Comparison of ENCODE assay signal across 14 mouse cellular contexts in the genomic region with DNA sequence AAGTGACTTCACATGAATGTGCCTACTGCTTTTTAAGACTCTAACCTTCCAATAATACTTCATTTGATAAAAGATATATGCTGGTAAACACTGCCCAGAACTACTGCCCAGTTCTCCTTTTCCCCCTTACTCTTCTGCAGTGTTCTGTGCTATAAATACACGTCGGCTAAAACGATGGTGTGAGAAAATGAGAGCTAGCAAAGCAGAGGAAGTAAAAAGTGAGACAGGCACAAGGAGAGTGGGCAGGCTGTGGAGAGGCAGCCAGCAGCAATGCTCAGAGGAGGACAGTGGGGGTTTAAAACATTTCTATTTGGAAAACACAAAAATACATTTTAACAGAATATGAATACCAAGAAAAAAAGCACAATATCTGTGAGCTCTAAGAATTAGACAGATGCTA. TPM values are rescaled to one million over a fixed set of nuclear protein-coding genes. Genes with fewer than 3 reads are reported as not detected.
A peak's percentile ranks its signal among the peaks of the same experiment; 100 is the strongest.
DNase-seq lines count a peak whose midpoint lies in the region; ATAC-seq and TF ChIP-seq lines count a peak whose summit lies in the region.
"Had no signal": no experiment of that assay in that cellular context is flagged by ENCODE, and none has a peak within 500 bp of the region (broad histone marks: within the 10 kb centered on the region; RNA-seq: fewer than 3 reads in every experiment).

No protein-coding gene starts in this region.

- TF ChIP-seq POLR2A in spleen, adult 2 months (IDR thresholded peaks at IDR 0.05; ENCODE audit: low read depth, low read length): peak; percentile 47; the same call in 1 of the 2 replicates

- peaks cover 9 to 22% of the 10 kb centered on the region in 2 experiments for H3K4me1 ChIP-seq in heart, embryonic 14.5 days (ENCODE audit: control insufficient read depth in 2 of 2, insufficient read depth in 2 of 2, low read length in 2 of 2)
- H3K4me1 ChIP-seq in spleen, adult 2 months (ENCODE audit: control insufficient read depth, insufficient read depth, insufficient read length): peaks cover 34% of the 10 kb centered on the region; the same call in 1 of the 2 replicates
- H3K4me1 ChIP-seq in heart, postnatal 0 days (ENCODE audit: control insufficient read depth, insufficient read depth): peaks cover 26% of the 10 kb centered on the region
- H3K4me1 ChIP-seq: limb, embryonic 15.5 days had no signal

- no peaks in the 10 kb centered on the region for H3K27me3 ChIP-seq in heart, embryonic 14.5 days (ENCODE audit: control insufficient read depth, insufficient read depth, low read length)
- no peaks in the 10 kb centered on the region for H3K27me3 ChIP-seq in spleen, adult 2 months (ENCODE audit: control insufficient read depth, insufficient read depth, low read length)
- H3K27me3 ChIP-seq in heart, postnatal 0 days (ENCODE audit: control insufficient read depth, insufficient read depth, low read length): no peaks in the 10 kb centered on the region
- H3K27me3 ChIP-seq: limb, embryonic 15.5 days; Patski had no signal

- H3K4me2 ChIP-seq in heart, embryonic 14.5 days (ENCODE audit: low read length): peak overlapping the region; percentile 2; the same call in 1 of the 2 replicates
- H3K4me2 ChIP-seq in heart, postnatal 0 days (ENCODE audit: low read depth, low read length): peak overlapping the region; percentile 5; the same call in 1 of the 2 replicates
- H3K4me2 ChIP-seq: limb, embryonic 15.5 days had no signal

- 36% methylated on average over 3 of the region's 3 CpGs for WGBS in heart, embryonic 14.5 days
- 10% methylated on average over 3 of the region's 3 CpGs for WGBS in spleen, adult 2 months
- 15% methylated on average over 3 of the region's 3 CpGs for WGBS in heart, postnatal 0 days

- H3K4me3 ChIP-seq in heart, embryonic 14.5 days (ENCODE audit: control insufficient read depth in 1 of 2, insufficient read depth in 1 of 2, low read depth in 1 of 2, low read length in 2 of 2): no peak overlapping the region
- H3K4me3 ChIP-seq in spleen, adult 2 months (ENCODE audit: extremely low read depth, insufficient read depth, insufficient read length): no peak overlapping the region
- no peak overlapping the region for H3K4me3 ChIP-seq in heart, postnatal 0 days (ENCODE audit: low read depth, low read length)
- H3K4me3 ChIP-seq: erythroblast, embryonic 14.5 days; limb, embryonic 15.5 days had no signal

- DNase-seq in heart, postnatal 36 days: no peak
- peak in 1 of 2 experiments; percentile 39 for DNase-seq in spleen, adult 2 months (ENCODE audit: low read depth in 1 of 2, low spot score in 2 of 2)
- no peak for DNase-seq in spleen, postnatal 14 days (ENCODE audit: low spot score in 2 of 2)
- peak; percentile 36 for DNase-seq in heart, postnatal 0 days (ENCODE audit: low spot score)
- no peak for DNase-seq in T-cell, adult 2 months (ENCODE audit: low spot score)
- no peak for DNase-seq in thymus, adult 18-20 months
- DNase-seq: cerebellum, adult 9-10 months; lung, adult 18-20 months; lung, postnatal 4 days; midbrain, embryonic 14.5 days had no signal

- peak overlapping the region; percentile 18; the same call in 1 of the 2 replicates for H3K9ac ChIP-seq in heart, embryonic 14.5 days (ENCODE audit: low read length)
- no peak overlapping the region for H3K9ac ChIP-seq in heart, postnatal 0 days (replicated peaks; ENCODE audit: low read depth, low read length)
- H3K9ac ChIP-seq: limb, embryonic 15.5 days had no signal

- H3K36me3 ChIP-seq in heart, embryonic 14.5 days (ENCODE audit: control insufficient read depth, insufficient read depth, low read length): peaks cover 68% of the 10 kb centered on the region
- H3K36me3 ChIP-seq in spleen, adult 2 months (ENCODE audit: control insufficient read depth, insufficient read depth, low read length): peaks cover 20% of the 10 kb centered on the region
- peaks cover 64% of the 10 kb centered on the region for H3K36me3 ChIP-seq in heart, postnatal 0 days (replicated peaks; ENCODE audit: control insufficient read depth, insufficient read depth, low read length)

- H3K9me3 ChIP-seq in heart, embryonic 14.5 days (ENCODE audit: control insufficient read depth, low read length): no peaks in the 10 kb centered on the region
- H3K9me3 ChIP-seq in heart, postnatal 0 days (replicated peaks; ENCODE audit: control insufficient read depth, low read length): no peaks in the 10 kb centered on the region
- H3K9me3 ChIP-seq: limb, embryonic 15.5 days had no signal

- no peak for TF ChIP-seq EP300 in heart, postnatal 0 days (IDR thresholded peaks at IDR 0.05; ENCODE audit: low read depth)

- intact Hi-C loops in heart, postnatal 36 days (cut with DNase I): loop anchor here (2.0 kb wide), 2 partner anchors 14 to 48 kb away; no protein-coding TSS in a partner anchor

- peak overlapping the region; percentile 54 to 61 for H3K27ac ChIP-seq in heart, embryonic 14.5 days (replicated peaks in 1 of 2; ENCODE audit: control insufficient read depth in 1 of 2, insufficient read depth in 1 of 2, low read depth in 2 of 2, low read length in 2 of 2)
- H3K27ac ChIP-seq in spleen, adult 2 months (ENCODE audit: insufficient read depth, low read length): peak overlapping the region; percentile 95
- peak overlapping the region; percentile 65 for H3K27ac ChIP-seq in heart, postnatal 0 days (ENCODE audit: low read depth)
- H3K27ac ChIP-seq: limb, embryonic 15.5 days had no signal

- no peak for TF ChIP-seq CTCF in spleen, adult 2 months (IDR thresholded peaks at IDR 0.05; ENCODE audit: extremely low read depth, insufficient read depth, insufficient read length, insufficient replicate concordance)
- no peak for TF ChIP-seq CTCF in heart, postnatal 0 days (IDR thresholded peaks at IDR 0.05; ENCODE audit: low read depth)

- no peak for ATAC-seq in heart, embryonic 14.5 days (ENCODE audit: insufficient number of reproducible peaks, insufficient read depth, low FRiP score, low read depth)
- peak; percentile 64; the same call in 1 of the 2 replicates for ATAC-seq in heart, postnatal 0 days (ENCODE audit: insufficient read depth, low read depth)
- ATAC-seq: Patski had no signal

RNA-seq across cellular contexts. Expression of gene Litaf, which starts 26.6 kb away (rescaled TPM):
- polyA plus RNA-seq in heart, embryonic 14.5 days (2014; fragmentation: Nextera tagmentation; extraction: Ambion mirVana): 71.8 and 75.7 TPM in 2 replicates
- 10 to 100 TPM; 19.9 to 21.7 TPM for total RNA-seq in heart, postnatal 36 days (2021)
- polyA plus RNA-seq in spleen, adult 2 months (2012; rRNA removed): 115 and 171 TPM in 2 replicates
- total RNA-seq in heart, postnatal 0 days (2014; rRNA removed; ENCODE audit: low replicate concordance): 77.1 and 78.2 TPM in 2 replicates
- polyA plus RNA-seq in heart, postnatal 0 days (2015; fragmentation: Nextera tagmentation; extraction: Ambion mirVana): 53.8 and 55.7 TPM in 2 replicates

RNA-seq across cellular contexts. Expression of gene Snn, which starts 31.8 kb away (rescaled TPM):
- polyA plus RNA-seq in heart, embryonic 14.5 days (2014; fragmentation: Nextera tagmentation; extraction: Ambion mirVana): 50.4 and 52.4 TPM in 2 replicates
- 10 to 100 TPM; 28.1 to 33.8 TPM for total RNA-seq in heart, postnatal 36 days (2021)
- polyA plus RNA-seq in spleen, adult 2 months (2012; rRNA removed): 129 and 155 TPM in 2 replicates
- total RNA-seq in heart, postnatal 0 days (2014; rRNA removed; ENCODE audit: low replicate concordance): 78.3 and 91.9 TPM in 2 replicates
- polyA plus RNA-seq in heart, postnatal 0 days (2015; fragmentation: Nextera tagmentation; extraction: Ambion mirVana): 32.0 and 36.6 TPM in 2 replicates

RNA-seq across cellular contexts. Expression of gene Txndc11, which starts 41.9 kb away (rescaled TPM):
- 31.9 and 33.8 TPM in 2 replicates for polyA plus RNA-seq in heart, embryonic 14.5 days (2014; fragmentation: Nextera tagmentation; extraction: Ambion mirVana)
- 10 to 100 TPM; 12.5 to 14.7 TPM for total RNA-seq in heart, postnatal 36 days (2021)
- 28.6 and 42.5 TPM in 2 replicates for polyA plus RNA-seq in spleen, adult 2 months (2012; rRNA removed)
- 35.6 and 55.2 TPM in 2 replicates for total RNA-seq in heart, postnatal 0 days (2014; rRNA removed; ENCODE audit: low replicate concordance)
- 20.1 and 24.3 TPM in 2 replicates for polyA plus RNA-seq in heart, postnatal 0 days (2015; fragmentation: Nextera tagmentation; extraction: Ambion mirVana)
